Mouse (Mus musculus) bone marrow, adult 2 months (tissue): ENCODE measurements around the gene Fmnl2.

Experiments
- CTCF ChIP-seq: fragments of 200-500 bp; IDR thresholded peaks from 2 replicates; pipeline ENCODE4 v1.5.1; 2011; ENCODE audit warnings: low read length, control low read depth; ENCODE audit not compliant: control insufficient read depth, insufficient read depth
- POLR2A ChIP-seq: fragments of 200-500 bp; IDR thresholded peaks from 2 replicates; pipeline ENCODE4 v1.6.1; 2011; ENCODE audit warnings: low read depth, mild to moderate bottlenecking, control low read depth, low read length, borderline replicate concordance; ENCODE audit not compliant: control insufficient read depth

DNA sequence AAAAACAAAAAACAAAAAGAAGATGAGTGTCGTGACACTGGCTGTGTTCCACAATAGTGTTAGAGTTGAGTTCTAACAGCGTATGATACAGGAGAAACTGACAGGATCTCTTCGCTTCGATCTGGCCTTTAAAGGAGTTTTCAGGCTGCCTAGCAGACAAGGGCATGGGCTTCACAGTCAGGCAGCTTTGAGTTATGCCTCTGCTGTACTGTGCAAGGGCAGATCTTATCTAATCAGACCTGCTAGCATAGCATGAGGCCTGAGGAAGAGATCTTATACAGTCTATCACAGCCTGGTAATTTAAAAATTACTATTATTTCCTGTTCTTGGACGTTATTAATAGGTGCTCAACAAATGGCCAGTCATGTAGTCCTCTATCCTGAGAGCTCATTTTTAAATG is 86.9 kb downstream of the Fmnl2 start:
- TF ChIP-seq CTCF = no peak
- TF ChIP-seq POLR2A = no peak
